Mouse (Mus musculus) C2C12 (cell line): ENCODE measurements around the gene Abcc12. TPM values are rescaled to one million over a fixed set of nuclear protein-coding genes. Genes with fewer than 3 reads are reported as not detected.
A peak's percentile ranks its signal among the peaks of the same experiment; 100 is the strongest.

Source experiments
- H3K27me3 ChIP-seq: one replicate; pipeline ENCODE4 v1.6.1; 2011; ENCODE audit not compliant: control insufficient read depth, insufficient read depth, insufficient read length
- H3K36me3 ChIP-seq: one replicate; pipeline ENCODE4 v1.6.1; 2011; ENCODE audit not compliant: control insufficient read depth, insufficient read depth
- H3K4me3 ChIP-seq: one replicate; pipeline ENCODE4 v1.5.1; 2011; ENCODE audit warnings: mild to moderate bottlenecking, control low read depth; ENCODE audit not compliant: poor library complexity, insufficient read depth, severe bottlenecking
- H3K79me2 ChIP-seq: one replicate; pipeline ENCODE4 v1.6.1; 2011; ENCODE audit not compliant: control insufficient read depth, insufficient read depth
- H3K79me3 ChIP-seq: one replicate; pipeline ENCODE4 v1.6.1; 2011; ENCODE audit warnings: low read depth, control low read depth
- H3ac ChIP-seq: one replicate; pipeline ENCODE3; 2011; ENCODE audit warnings: low read depth; ENCODE audit not compliant: control insufficient read depth, insufficient read length
- CEBPB ChIP-seq: IDR thresholded peaks from one replicate; pipeline ENCODE4 v1.6.1; 2011; ENCODE audit warnings: low read depth, mild to moderate bottlenecking, control low read depth, moderate library complexity
- CTCF ChIP-seq: IDR thresholded peaks from one replicate; pipeline ENCODE4 v1.5.1; 2011; ENCODE audit not compliant: control insufficient read depth, insufficient read depth, insufficient read length
- FOSL1 ChIP-seq: IDR thresholded peaks from one replicate; pipeline ENCODE4 v1.8.0; 2011; ENCODE audit warnings: mild to moderate bottlenecking, low read length; ENCODE audit not compliant: poor library complexity, insufficient read depth, severe bottlenecking
- MAX ChIP-seq: IDR thresholded peaks from one replicate; pipeline ENCODE4 v1.6.1; 2011; ENCODE audit warnings: mild to moderate bottlenecking, control low read depth
- MYOD1 ChIP-seq: IDR thresholded peaks from one replicate; pipeline ENCODE4 v1.6.1; 2011; ENCODE audit warnings: low read depth; ENCODE audit not compliant: control insufficient read depth, insufficient read length
- MYOG ChIP-seq: IDR thresholded peaks from one replicate; pipeline ENCODE4 v1.6.1; 2011; ENCODE audit not compliant: control insufficient read depth, insufficient read length; ENCODE audit errors: extremely low read depth
- USF1 ChIP-seq: IDR thresholded peaks from one replicate; pipeline ENCODE4 v1.6.1; 2011; ENCODE audit warnings: low read depth, mild to moderate bottlenecking, control low read depth, moderate library complexity
- polyA plus RNA-seq: library from polyadenylated mRNA; unstranded; fragments of >200 nt; fragmentation: generic; extraction: Trizol; gene quantifications from one replicate; pipeline ENCODE4 v1.2.1, GENCODE M21; 2012; ENCODE audit warnings: missing spikeins

Abcc12 gene
- polyA plus RNA-seq, 1 experiment: not detected

DNA sequence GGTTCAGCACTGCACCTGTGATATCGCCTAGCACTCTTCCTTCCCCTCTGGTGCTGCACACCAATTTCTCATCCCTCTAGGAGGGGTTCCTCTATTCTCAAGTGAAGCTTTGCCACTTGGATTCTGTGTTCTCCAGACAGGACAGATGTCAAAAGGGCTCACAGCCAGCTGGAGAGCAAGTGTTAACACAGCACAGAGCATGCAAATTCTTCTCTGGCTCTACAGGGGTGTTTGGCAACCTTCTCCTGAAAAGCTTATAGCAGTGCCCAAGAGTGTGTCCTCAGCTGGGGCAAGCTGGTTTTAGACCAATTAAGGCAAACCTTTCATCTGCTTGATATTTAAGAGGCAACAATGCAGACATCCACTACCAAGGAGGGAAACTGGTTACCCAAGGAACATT is 66.3 kb downstream of the Abcc12 start:
- no peaks in the 10 kb centered on the region for H3K79me3 ChIP-seq
- no peaks in the 10 kb centered on the region for H3K36me3 ChIP-seq
- H3K27me3 ChIP-seq: peaks cover 10% of the 10 kb centered on the region
- H3K4me3 ChIP-seq: no peak overlapping the region
- no peaks in the 10 kb centered on the region for H3K79me2 ChIP-seq
- TF ChIP-seq USF1 (no peak), CEBPB (no peak), FOSL1 (no peak), MAX (no peak), CTCF (no peak), MYOG (no peak), MYOD1 (no peak)
- H3ac ChIP-seq: no peak overlapping the region

DNA sequence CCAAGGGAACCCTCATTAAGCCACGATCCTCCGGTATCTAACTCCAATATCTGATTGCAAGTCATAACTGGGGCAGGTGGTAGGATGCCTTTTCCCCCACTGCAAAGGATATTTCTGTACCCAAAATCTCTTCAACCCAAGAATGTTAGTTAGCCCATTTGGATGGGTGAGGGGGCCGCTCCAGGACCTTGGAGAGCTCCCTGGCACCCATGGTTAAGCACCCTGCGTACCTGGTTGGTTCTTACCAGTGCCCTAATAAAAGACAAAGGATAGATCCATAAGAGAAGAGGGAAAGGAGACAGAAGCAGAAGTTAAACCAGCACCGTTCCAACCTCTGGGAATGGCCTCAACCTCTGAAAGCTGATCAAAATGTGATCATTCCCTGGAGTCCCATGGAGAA is 67.6 kb downstream of the Abcc12 start:
- Histone ChIP-seq H3K36me3 (no peaks in the 10 kb centered on the region), H3K79me2 (no peaks in the 10 kb centered on the region), H3ac (no peak overlapping the region), H3K27me3 (peaks cover 19% of the 10 kb centered on the region), H3K79me3 (no peaks in the 10 kb centered on the region), H3K4me3 (no peak overlapping the region)
- TF ChIP-seq CTCF (no peak), CEBPB (no peak), FOSL1 (no peak), MYOD1 (no peak), MYOG (no peak), MAX (no peak), USF1 (no peak)

DNA sequence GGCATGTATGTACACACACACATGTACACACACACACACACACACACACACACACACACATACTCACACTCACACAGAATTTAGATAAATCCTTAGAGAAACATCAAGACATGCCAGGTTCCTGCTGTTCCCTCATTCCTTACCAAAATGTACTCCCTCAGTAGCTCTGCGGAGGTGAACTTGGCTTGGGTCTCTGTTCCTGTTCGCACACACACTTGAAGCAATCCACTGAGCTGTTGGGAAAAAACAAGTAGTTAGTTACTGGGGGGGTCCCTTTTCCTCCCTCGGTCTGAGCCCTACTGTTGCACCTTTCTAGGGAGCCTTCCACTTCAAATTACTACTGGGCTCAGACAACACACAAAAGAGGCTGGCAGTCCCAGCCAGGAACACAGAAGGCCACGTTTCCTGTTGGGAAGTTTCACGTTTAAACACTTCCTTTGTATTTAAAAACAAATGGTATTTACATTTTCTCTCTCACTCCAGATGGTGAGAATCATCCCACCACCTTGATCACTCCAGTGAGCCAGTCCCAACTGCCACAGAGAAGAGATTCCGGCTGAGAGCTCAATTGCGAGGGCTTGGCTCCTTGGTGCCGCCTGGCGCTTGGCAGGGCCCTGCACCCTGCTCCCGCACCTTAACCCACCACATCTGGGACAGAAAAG is 68.2 kb downstream of the Abcc12 start:
- no peak overlapping the region for H3K4me3 ChIP-seq
- no peak overlapping the region for H3ac ChIP-seq
- H3K79me2 ChIP-seq: no peaks in the 10 kb centered on the region
- H3K36me3 ChIP-seq: no peaks in the 10 kb centered on the region
- TF ChIP-seq CEBPB: no peak
- TF ChIP-seq MAX: no peak
- no peak for TF ChIP-seq CTCF
- TF ChIP-seq USF1: no peak
- no peak for TF ChIP-seq FOSL1
- no peak for TF ChIP-seq MYOD1
- no peaks in the 10 kb centered on the region for H3K79me3 ChIP-seq
- H3K27me3 ChIP-seq: peaks cover 19% of the 10 kb centered on the region

DNA sequence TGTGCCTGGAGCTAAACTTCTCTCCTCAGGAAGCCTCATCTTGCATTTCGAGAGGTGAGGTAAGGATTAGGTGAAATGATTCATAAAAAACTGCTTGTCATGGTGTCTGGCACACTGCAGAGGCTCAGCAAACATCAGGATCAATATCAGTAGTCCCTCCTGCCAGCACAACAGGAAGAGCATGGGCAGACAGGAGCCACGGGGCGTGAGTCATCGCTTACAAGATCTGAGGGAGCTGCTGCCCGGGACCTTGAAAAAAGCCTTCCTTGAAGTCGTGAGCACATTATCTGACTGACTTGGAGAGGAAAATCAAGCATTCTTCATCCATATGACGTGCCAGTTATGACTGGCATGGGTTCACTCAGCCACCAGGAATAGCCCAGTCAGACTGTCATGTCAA is 79.1 kb downstream of the Abcc12 start:
- Histone ChIP-seq H3K4me3 (no peak overlapping the region), H3K36me3 (no peaks in the 10 kb centered on the region), H3K27me3 (no peaks in the 10 kb centered on the region), H3K79me2 (no peaks in the 10 kb centered on the region), H3ac (no peak overlapping the region), H3K79me3 (no peaks in the 10 kb centered on the region)
- TF ChIP-seq MYOG (no peak), MYOD1 (no peak), MAX (peak; percentile 67), FOSL1 (peak; percentile 57), CTCF (no peak), USF1 (no peak), CEBPB (no peak)

DNA sequence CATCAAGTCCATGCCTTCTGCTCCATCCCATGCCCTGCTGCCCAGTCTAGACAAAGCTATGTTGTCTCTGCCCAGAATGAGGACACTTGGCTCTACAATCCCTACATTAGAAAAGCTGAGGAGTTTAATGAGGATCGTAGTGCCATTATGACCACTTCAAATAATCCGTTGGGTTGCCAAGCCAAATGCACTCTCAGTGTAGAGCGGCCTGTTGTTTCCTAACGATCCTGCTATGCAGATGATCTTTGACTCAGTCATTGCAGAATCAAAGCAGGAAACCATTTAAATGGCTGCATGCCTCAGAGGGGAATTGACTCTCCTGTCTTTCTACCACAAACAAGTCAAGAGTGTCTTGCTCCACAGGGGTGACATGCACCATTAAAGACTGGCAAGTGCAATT is 85.4 kb downstream of the Abcc12 start:
- no peak for TF ChIP-seq CTCF
- TF ChIP-seq MAX: no peak
- no peak for TF ChIP-seq CEBPB
- no peak for TF ChIP-seq MYOD1
- TF ChIP-seq FOSL1: no peak
- no peak for TF ChIP-seq MYOG
- TF ChIP-seq USF1: no peak
- Histone ChIP-seq H3K27me3 (no peaks in the 10 kb centered on the region), H3ac (no peak overlapping the region)

DNA sequence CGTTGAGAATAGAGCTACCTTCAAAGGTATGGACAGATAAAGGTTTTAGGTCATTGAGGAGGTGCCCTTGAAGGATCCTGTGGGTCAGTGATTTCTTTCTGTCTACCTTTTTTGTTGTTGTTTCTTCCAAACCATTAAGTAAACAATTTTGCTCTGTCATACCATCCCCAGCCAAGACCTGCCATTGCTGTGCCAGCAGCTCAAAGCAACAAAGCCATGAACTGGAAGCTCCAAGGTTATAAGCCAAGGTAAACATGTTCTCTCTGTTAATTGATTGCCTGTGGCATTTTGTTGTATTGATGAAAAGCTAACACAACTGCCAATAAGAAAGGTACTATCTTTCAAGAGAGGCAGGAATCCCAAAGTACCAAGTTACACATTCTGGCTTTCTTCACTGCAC is 86.6 kb downstream of the Abcc12 start:
- no peaks in the 10 kb centered on the region for H3K36me3 ChIP-seq
- no peaks in the 10 kb centered on the region for H3K27me3 ChIP-seq
- no peak overlapping the region for H3K4me3 ChIP-seq
- H3ac ChIP-seq: no peak overlapping the region
- TF ChIP-seq MYOG: no peak
- no peak for TF ChIP-seq MAX
- TF ChIP-seq USF1: no peak
- no peak for TF ChIP-seq MYOD1
- no peak for TF ChIP-seq CTCF
- TF ChIP-seq FOSL1: no peak
- TF ChIP-seq CEBPB: no peak
- H3K79me3 ChIP-seq: no peaks in the 10 kb centered on the region
- no peaks in the 10 kb centered on the region for H3K79me2 ChIP-seq

More for the DNA sequence above, 85.4 kb downstream of the Abcc12 start:
- H3K79me2 ChIP-seq: no peaks in the 10 kb centered on the region
- no peak overlapping the region for H3K4me3 ChIP-seq
- H3K36me3 ChIP-seq: no peaks in the 10 kb centered on the region
- H3K79me3 ChIP-seq: no peaks in the 10 kb centered on the region
